Mouse (Mus musculus): ENCODE measurements around the gene 0610030E20Rik.

0610030E20Rik gene

GRCm38 (mm10) chr6:72348411-72348810 is 1.3 kb downstream of the 0610030E20Rik start:
- no peak for DNase-seq (ENCODE audit: low read depth, low spot score)

- DNase-seq (ENCODE audit: low read depth, low spot score), result no peak
These were observed 3.1 kb downstream of the 0610030E20Rik start for GRCm38 (mm10) chr6:72350214-72350613.

- DNase-seq (ENCODE audit: low read depth, low spot score), result no peak
These were observed 5.7 kb downstream of the 0610030E20Rik start for GRCm38 (mm10) chr6:72352636-72353405.

- no peak for DNase-seq (ENCODE audit: low read depth, low spot score)
These were observed 6.9 kb downstream of the 0610030E20Rik start for GRCm38 (mm10) chr6:72354025-72354424.

GRCm38 (mm10) chr6:72355066-72355911 is 8.2 kb downstream of the 0610030E20Rik start, which contains the start of gene Tmem150a:
Tmem150a (plus strand) TSS chr6:72355447.
- peak; percentile 73 for DNase-seq (ENCODE audit: low read depth, low spot score)

- DNase-seq (ENCODE audit: low read depth, low spot score), result no peak
These were observed 8.9 kb downstream of the 0610030E20Rik start for GRCm38 (mm10) chr6:72356001-72356532.

GRCm38 (mm10) chr6:72357164-72358079 is 10.3 kb downstream of the 0610030E20Rik start:
- no peak for DNase-seq (ENCODE audit: low read depth, low spot score)

- no peak for DNase-seq (ENCODE audit: low read depth, low spot score)
These were observed 11.1 kb downstream of the 0610030E20Rik start for GRCm38 (mm10) chr6:72358086-72358764.

- no peak for DNase-seq (ENCODE audit: low read depth, low spot score)
These were observed 12.2 kb downstream of the 0610030E20Rik start for GRCm38 (mm10) chr6:72359343-72359742.

- DNase-seq (ENCODE audit: low read depth, low spot score), result no peak
These were observed 12.9 kb downstream of the 0610030E20Rik start for GRCm38 (mm10) chr6:72359891-72360598.

GRCm38 (mm10) chr6:72360599-72360935 is 13.4 kb downstream of the 0610030E20Rik start:
- DNase-seq (ENCODE audit: low read depth, low spot score), result no peak

GRCm38 (mm10) chr6:72361121-72361551 is 14.0 kb downstream of the 0610030E20Rik start:
- DNase-seq (ENCODE audit: low read depth, low spot score), result no peak

- DNase-seq (ENCODE audit: low read depth, low spot score), result peak; percentile 87
These were observed 15.3 kb downstream of the 0610030E20Rik start for GRCm38 (mm10) chr6:72362132-72363028.

GRCm38 (mm10) chr6:72364009-72364408 is 16.9 kb downstream of the 0610030E20Rik start:
- DNase-seq (ENCODE audit: low read depth, low spot score), result no peak

GRCm38 (mm10) chr6:72364985-72365384 is 17.9 kb downstream of the 0610030E20Rik start:
- DNase-seq (ENCODE audit: low read depth, low spot score), result no peak

GRCm38 (mm10) chr6:72366304-72366703 is 19.2 kb downstream of the 0610030E20Rik start:
- no peak for DNase-seq (ENCODE audit: low read depth, low spot score)

- no peak for DNase-seq (ENCODE audit: low read depth, low spot score)
These were observed 19.8 kb downstream of the 0610030E20Rik start, which contains the start of gene Rnf181 for GRCm38 (mm10) chr6:72366844-72367443. Rnf181 (minus strand) TSS chr6:72366956.

GRCm38 (mm10) chr6:72367460-72367974 is 20.4 kb downstream of the 0610030E20Rik start:
- DNase-seq (ENCODE audit: low read depth, low spot score), result no peak
